Mouse (Mus musculus) intestine, postnatal 0 days (tissue): Measurements from ENCODE around the gene Anxa1. TPM values are rescaled to one million over a fixed set of nuclear protein-coding genes. Genes with fewer than 3 reads are reported as not detected.

ENCODE experiments used
- ATAC-seq: fragments of 200-750 bp; cut with Nextera tagmentation; 2 replicates; pipeline ENCODE4 v1.8.0; 2017; ENCODE audit warnings: mild to moderate bottlenecking, moderate TSS enrichment, moderate library complexity
- H3K27ac ChIP-seq: fragments of 300-500 bp; sonication (generic); 2 replicates; pipeline ENCODE4 v1.5.1; 2014; ENCODE audit warnings: mild to moderate bottlenecking, low read depth, low read length, moderate library complexity
- H3K27me3 ChIP-seq: fragments of 300-500 bp; sonication (generic); replicated peaks from 2 replicates; pipeline ENCODE4 v1.6.1; 2014; ENCODE audit warnings: low read length, mixed read lengths; ENCODE audit not compliant: control insufficient read depth, insufficient read depth
- H3K36me3 ChIP-seq: fragments of 300-500 bp; sonication (generic); 2 replicates; pipeline ENCODE4 v1.6.1; 2014; ENCODE audit warnings: mild to moderate bottlenecking, moderate library complexity; ENCODE audit not compliant: control insufficient read depth, insufficient read depth
- H3K4me1 ChIP-seq: fragments of 300-500 bp; sonication (generic); replicated peaks from 2 replicates; pipeline ENCODE4 v1.6.1; 2014; ENCODE audit warnings: antibody characterized with exemption, low read length, mixed read lengths; ENCODE audit not compliant: control insufficient read depth, insufficient read depth
- H3K4me2 ChIP-seq: fragments of 300-500 bp; sonication (generic); replicated peaks from 2 replicates; pipeline ENCODE4 v1.6.1; 2014; ENCODE audit warnings: low read depth, mild to moderate bottlenecking, moderate library complexity
- H3K4me3 ChIP-seq: fragments of 300-500 bp; sonication (generic); 2 replicates; pipeline ENCODE4 v1.5.1; 2014; ENCODE audit warnings: low read depth, low read length
- H3K9ac ChIP-seq: fragments of 300-500 bp; sonication (generic); 2 replicates; pipeline ENCODE4 v1.6.1; 2014; ENCODE audit warnings: mild to moderate bottlenecking, low read depth, low read length
- H3K9me3 ChIP-seq: fragments of 300-500 bp; sonication (generic); 2 replicates; pipeline ENCODE4 v1.6.1; 2016; ENCODE audit warnings: mixed run types; ENCODE audit not compliant: control insufficient read depth
- CTCF ChIP-seq: sonication (generic); IDR thresholded peaks from 2 replicates; pipeline ENCODE4 v1.5.1; 2016; ENCODE audit warnings: low read depth, mild to moderate bottlenecking, control low read depth, antibody characterized with exemption, moderate library complexity
- WGBS: fragments of 180-500 bp; shearing (Covaris S2); extraction: QIAGEN DNeasy Blood & Tissue Kit; methylation state at CpG from one replicate; pipeline ENCODE4 v1.1.7; 2014; 5-methylcytosine and 5-hydroxymethylcytosine counted together
- polyA plus RNA-seq: library from polyadenylated mRNA; unstranded; fragments of >200 nt; fragmentation: Nextera tagmentation; extraction: Ambion mirVana; gene quantifications from 2 replicates; pipeline ENCODE4 v1.2.1, GENCODE M21; 2015

The Anxa1 gene
- polyA plus RNA-seq, 1 experiment from 2014 or later, result 48.9 TPM

- TF ChIP-seq CTCF, result no peak
- Histone ChIP-seq H3K4me3 (no peak overlapping the region), H3K4me2 (no peak overlapping the region), H3K27ac (no peak overlapping the region), H3K4me1 (no peaks in the 10 kb centered on the region), H3K9me3 (no peaks in the 10 kb centered on the region), H3K36me3 (no peaks in the 10 kb centered on the region), H3K27me3 (no peaks in the 10 kb centered on the region), H3K9ac (no peak overlapping the region)
- WGBS, result 48% methylated on average over 9 of the region's 9 CpGs
- ATAC-seq, result no peak
Observed at GRCm38 (mm10) chr19:20409541-20410528, 19.1 kb upstream of the Anxa1 start.

DNA sequence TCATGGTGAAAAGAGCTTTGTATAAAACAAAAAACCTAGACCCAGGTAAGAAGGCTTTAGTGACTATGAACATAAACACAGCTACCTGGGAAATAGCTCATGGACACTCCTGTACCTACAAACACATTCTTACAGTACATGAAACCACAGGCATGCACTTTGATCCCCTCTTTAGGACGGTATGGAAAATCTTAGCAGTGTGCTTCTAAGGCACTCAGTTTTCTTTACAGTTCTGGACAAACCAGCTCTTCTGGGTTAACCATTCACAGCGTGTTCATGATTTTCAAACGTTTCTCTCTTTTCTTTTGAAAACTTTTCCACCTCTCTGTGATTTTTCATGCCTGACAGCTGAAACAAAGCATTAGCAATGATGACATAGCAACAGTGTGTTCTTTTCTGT lies 15.7 kb upstream of the Anxa1 start:
- Histone ChIP-seq H3K9ac (no peak overlapping the region), H3K27me3 (no peaks in the 10 kb centered on the region), H3K4me3 (no peak overlapping the region), H3K9me3 (no peaks in the 10 kb centered on the region), H3K36me3 (no peaks in the 10 kb centered on the region), H3K4me1 (no peaks in the 10 kb centered on the region), H3K27ac (no peak overlapping the region), H3K4me2 (no peak overlapping the region)
- TF ChIP-seq CTCF, result no peak
- ATAC-seq, result peak; percentile 77; the same call in 1 of the 2 replicates
- WGBS, result 24% methylated on average over 3 of the region's 3 CpGs

- H3K27me3 ChIP-seq, result no peaks in the 10 kb centered on the region
- no peak overlapping the region for H3K4me3 ChIP-seq
- ATAC-seq, result no peak
- H3K27ac ChIP-seq, result no peak overlapping the region
- no peak overlapping the region for H3K4me2 ChIP-seq
- no peaks in the 10 kb centered on the region for H3K9me3 ChIP-seq
- no peaks in the 10 kb centered on the region for H3K36me3 ChIP-seq
- no peaks in the 10 kb centered on the region for H3K4me1 ChIP-seq
- no peak overlapping the region for H3K9ac ChIP-seq
- TF ChIP-seq CTCF, result no peak
- 75% methylated on average over 4 of the region's 4 CpGs for WGBS
Observed at GRCm38 (mm10) chr19:20405015-20405414, 14.3 kb upstream of the Anxa1 start.

GRCm38 (mm10) chr19:20403740-20404139 lies 13.0 kb upstream of the Anxa1 start:
- 54% methylated on average over 3 of the region's 3 CpGs for WGBS
- Histone ChIP-seq H3K36me3 (no peaks in the 10 kb centered on the region), H3K4me3 (no peak overlapping the region), H3K4me2 (no peak overlapping the region), H3K27ac (no peak overlapping the region), H3K9ac (no peak overlapping the region), H3K4me1 (no peaks in the 10 kb centered on the region), H3K9me3 (no peaks in the 10 kb centered on the region), H3K27me3 (no peaks in the 10 kb centered on the region)
- no peak for TF ChIP-seq CTCF
- ATAC-seq, result no peak

- Histone ChIP-seq H3K4me3 (no peak overlapping the region), H3K27me3 (no peaks in the 10 kb centered on the region), H3K9me3 (no peaks in the 10 kb centered on the region), H3K27ac (no peak overlapping the region), H3K4me1 (no peaks in the 10 kb centered on the region), H3K36me3 (no peaks in the 10 kb centered on the region), H3K4me2 (no peak overlapping the region), H3K9ac (no peak overlapping the region)
- no peak for ATAC-seq
- 85% methylated on average over 1 of the region's 1 CpGs for WGBS
- TF ChIP-seq CTCF, result no peak
Observed at GRCm38 (mm10) chr19:20403219-20403618, 12.5 kb upstream of the Anxa1 start.

DNA sequence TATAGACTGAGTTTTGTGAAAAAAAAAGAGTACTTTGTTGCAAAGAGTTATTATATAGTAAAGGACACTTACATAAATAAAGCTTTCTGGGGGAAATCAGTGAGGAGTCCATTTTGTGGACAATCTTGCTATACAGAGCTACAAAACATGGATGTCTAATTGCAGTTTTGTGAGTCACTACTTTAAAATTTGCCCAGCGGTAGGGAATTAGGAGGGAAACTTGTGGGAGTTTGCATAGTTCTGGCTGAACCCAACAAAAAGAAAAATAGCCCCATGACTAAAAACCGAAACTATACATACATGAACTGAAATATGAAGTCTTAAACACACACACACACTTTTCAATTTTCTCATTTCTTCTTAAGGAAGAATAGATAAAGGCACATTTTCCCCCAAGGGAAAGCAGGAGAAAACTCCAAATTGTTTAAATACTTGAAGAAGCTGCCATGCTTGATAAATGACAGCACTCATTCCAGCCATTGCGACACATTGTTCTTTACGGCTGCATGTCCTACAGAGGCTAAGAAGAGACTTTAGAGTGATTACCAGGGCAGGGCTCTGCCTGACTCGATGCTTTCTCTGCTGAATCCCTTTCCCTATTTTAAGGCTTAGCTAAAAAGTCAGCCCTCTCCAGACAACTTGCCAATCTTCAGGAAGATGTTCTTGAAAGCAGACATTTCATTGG lies 11.9 kb upstream of the Anxa1 start:
- no peaks in the 10 kb centered on the region for H3K4me1 ChIP-seq
- no peak for TF ChIP-seq CTCF
- no peak overlapping the region for H3K4me2 ChIP-seq
- H3K27ac ChIP-seq, result no peak overlapping the region
- no peak overlapping the region for H3K4me3 ChIP-seq
- H3K9ac ChIP-seq, result no peak overlapping the region
- no peaks in the 10 kb centered on the region for H3K9me3 ChIP-seq
- 48% methylated on average over 5 of the region's 5 CpGs for WGBS
- no peaks in the 10 kb centered on the region for H3K27me3 ChIP-seq
- no peaks in the 10 kb centered on the region for H3K36me3 ChIP-seq
- no peak for ATAC-seq
